Mouse (Mus musculus) cerebellum, adult 2 months (tissue): ENCODE results near the gene Nup62.

Experiments
- CTCF ChIP-seq: fragments of 200-500 bp; IDR thresholded peaks from 2 replicates; pipeline ENCODE4 v1.5.1; 2011; ENCODE audit warnings: low read depth, mild to moderate bottlenecking, control low read depth, low read length, moderate library complexity, borderline replicate concordance; ENCODE audit not compliant: insufficient read depth
- POLR2A ChIP-seq: fragments of 200-500 bp; IDR thresholded peaks from 2 replicates; pipeline ENCODE4 v1.6.1; 2011; ENCODE audit warnings: low read length, control low read depth, borderline replicate concordance; ENCODE audit not compliant: insufficient read depth

DNA sequence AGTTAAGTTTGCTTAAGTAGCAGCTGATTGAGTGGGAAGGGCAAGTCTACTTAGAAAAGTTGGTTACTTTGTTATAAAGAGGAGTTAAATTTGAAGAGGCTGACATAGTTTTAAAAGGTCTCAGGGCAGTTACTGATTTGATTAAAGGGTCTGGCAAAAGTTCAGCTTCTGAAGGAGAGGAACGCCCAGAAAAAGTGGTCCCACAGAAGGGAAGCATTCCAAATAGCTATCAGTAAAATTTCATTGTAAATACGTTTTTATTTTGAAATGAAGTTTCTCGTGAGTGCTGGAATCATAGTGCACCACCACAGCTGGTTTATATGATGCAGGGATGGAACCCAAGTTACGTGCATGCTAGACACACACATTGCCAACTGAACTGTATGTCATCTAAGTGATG lies 16.9 kb downstream of the Nup62 start:
- TF ChIP-seq CTCF: no peak
- TF ChIP-seq POLR2A: no peak
